Mouse (Mus musculus): Measurements from ENCODE around the gene Fam19a1.

DNA sequence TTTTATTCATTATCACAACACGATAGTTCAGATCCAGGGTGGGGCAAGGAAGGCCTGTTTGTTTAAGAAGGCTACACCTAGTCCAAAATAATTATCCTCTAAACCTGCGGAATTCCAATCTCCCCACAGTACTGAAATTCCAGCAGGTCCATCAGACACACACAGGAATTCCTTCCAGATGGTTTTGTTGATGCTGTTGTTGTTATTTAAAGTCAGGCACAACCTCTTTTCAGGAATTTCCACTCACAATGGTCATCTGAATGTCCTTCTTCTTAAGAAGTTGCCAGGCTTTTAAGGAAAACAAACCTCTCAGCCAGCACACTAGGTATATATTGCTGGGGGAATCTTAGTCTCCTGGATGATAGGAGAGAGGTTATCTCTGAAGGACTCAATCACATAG is 174.4 kb downstream of the Fam19a1 start:
- no peak for TF ChIP-seq CTCF (IDR thresholded peaks at IDR 0.05)
- TF ChIP-seq POLR2A (IDR thresholded peaks at IDR 0.05; ENCODE audit: insufficient read depth, low read depth, low read length) = no peak
- no peak for TF ChIP-seq EP300 (IDR thresholded peaks at IDR 0.05; ENCODE audit: insufficient read depth, low read depth, low read length)

All from heart, adult 2 months (tissue).